Mouse (Mus musculus) midbrain, embryonic 10.5 days (tissue): ENCODE data around the gene Snap23. TPM values are rescaled to one million over a fixed set of nuclear protein-coding genes. Genes with fewer than 3 reads are reported as not detected.
A peak's percentile ranks its signal among the peaks of the same experiment; 100 is the strongest.
"Not testable (repeated sequence)": the region's sequence is repeated elsewhere in the genome, so short reads cannot be mapped to it uniquely, and the experiment has no call there.

ENCODE experiments used
- DNase-seq: peaks from one replicate; pipeline ENCODE4 v3.0.0-alpha.2; 2017; ENCODE audit warnings: low spot score
- H3K27ac ChIP-seq: fragments of 300-500 bp; sonication (generic); replicated peaks from 2 replicates; pipeline ENCODE4 v1.5.1; 2016; ENCODE audit warnings: mild to moderate bottlenecking
- H3K27me3 ChIP-seq: fragments of 300-500 bp; sonication (generic); 2 replicates; pipeline ENCODE4 v1.6.1; 2016; ENCODE audit warnings: low read depth, mild to moderate bottlenecking; ENCODE audit not compliant: poor library complexity, severe bottlenecking
- H3K36me3 ChIP-seq: fragments of 300-500 bp; sonication (generic); 2 replicates; pipeline ENCODE4 v1.6.1; 2016; ENCODE audit warnings: mild to moderate bottlenecking, moderate library complexity
- H3K4me1 ChIP-seq: fragments of 300-500 bp; sonication (generic); 2 replicates; pipeline ENCODE4 v1.6.1; 2016
- H3K4me3 ChIP-seq: fragments of 300-500 bp; sonication (generic); 2 replicates; pipeline ENCODE4 v1.5.1; 2016; ENCODE audit warnings: mild to moderate bottlenecking, moderate library complexity
- H3K9me3 ChIP-seq: fragments of 300-500 bp; sonication (generic); replicated peaks from 2 replicates; pipeline ENCODE4 v1.6.1; 2016; ENCODE audit warnings: mild to moderate bottlenecking
- WGBS: fragments of 180-500 bp; shearing (Covaris S2); methylation state at CpG from one replicate; pipeline ENCODE4 v1.1.7; 2016; 5-methylcytosine and 5-hydroxymethylcytosine counted together
- polyA plus RNA-seq: library from polyadenylated mRNA; unstranded; fragments of >200 nt; fragmentation: Nextera tagmentation; extraction: Ambion mirVana; gene quantifications from 2 replicates; pipeline ENCODE4 v1.2.1, GENCODE M21; 2016

The Snap23 gene
- polyA plus RNA-seq, 1 experiment from 2014 or later = 58.3 TPM

GRCm38 (mm10) chr2:120563235-120563990 is 4.1 kb upstream of the Snap23 start, which contains the start of gene Zfp106:
Gene Zfp106, minus strand, starts transcription at chr2:120563843.
- DNase-seq = peak; percentile 88
- under 1% methylated on average over 50 of the region's 50 CpGs for WGBS
- H3K4me3 ChIP-seq = peak within 1 kb of the TSS; percentile 92
- no peaks in the 10 kb centered on the region for H3K27me3 ChIP-seq
- H3K9me3 ChIP-seq = no peaks in the 10 kb centered on the region
- H3K36me3 ChIP-seq = peaks cover 10% of the 10 kb centered on the region
- peak within 1 kb of the TSS; percentile 97 for H3K27ac ChIP-seq
- peaks cover 20% of the 10 kb centered on the region for H3K4me1 ChIP-seq

- H3K4me3 ChIP-seq, DNase-seq, H3K27me3 ChIP-seq, H3K9me3 ChIP-seq, H3K27ac ChIP-seq: not testable (repeated sequence)
- 84% methylated on average over 4 of the region's 4 CpGs for WGBS
- Histone ChIP-seq H3K4me1 (peaks cover 31% of the 10 kb centered on the region), H3K36me3 (peaks cover 10% of the 10 kb centered on the region)
Measured at GRCm38 (mm10) chr2:120564548-120565188, 2.8 kb upstream of the Snap23 start.

GRCm38 (mm10) chr2:120565363-120565762 is 2.1 kb upstream of the Snap23 start:
- 88% methylated on average over 2 of the region's 2 CpGs for WGBS
- no peak for DNase-seq
- peaks cover 9% of the 10 kb centered on the region for H3K36me3 ChIP-seq

GRCm38 (mm10) chr2:120567798-120568320 is 388 bp downstream of the Snap23 start:
- H3K27ac ChIP-seq = peak overlapping the region; percentile 91
- WGBS = under 1% methylated on average over 22 of the region's 22 CpGs
- peaks cover 26% of the 10 kb centered on the region for H3K4me1 ChIP-seq
- H3K9me3 ChIP-seq = no peaks in the 10 kb centered on the region
- peak overlapping the region; percentile 79 for H3K4me3 ChIP-seq
- no peaks in the 10 kb centered on the region for H3K27me3 ChIP-seq
- peaks cover 15% of the 10 kb centered on the region for H3K36me3 ChIP-seq
- no peak for DNase-seq

More at GRCm38 (mm10) chr2:120565363-120565762, 2.1 kb upstream of the Snap23 start:
- H3K27ac ChIP-seq = no peak overlapping the region
- H3K4me1 ChIP-seq = peaks cover 31% of the 10 kb centered on the region
- no peaks in the 10 kb centered on the region for H3K9me3 ChIP-seq
- no peak overlapping the region for H3K4me3 ChIP-seq
- H3K27me3 ChIP-seq = no peaks in the 10 kb centered on the region

- no peaks in the 10 kb centered on the region for H3K9me3 ChIP-seq
- no peak for DNase-seq
- peaks cover 23% of the 10 kb centered on the region for H3K4me1 ChIP-seq
- H3K27me3 ChIP-seq = no peaks in the 10 kb centered on the region
- H3K4me3 ChIP-seq = no peak overlapping the region
- H3K27ac ChIP-seq = no peak overlapping the region
- H3K36me3 ChIP-seq = peaks cover 15% of the 10 kb centered on the region
- whole genome bisulfite sequencing = 95% methylated on average over 3 of the region's 3 CpGs
Measured at GRCm38 (mm10) chr2:120571081-120571480, 3.6 kb downstream of the Snap23 start.

GRCm38 (mm10) chr2:120572161-120572560 is 4.7 kb downstream of the Snap23 start:
- not testable (repeated sequence) for H3K9me3 ChIP-seq, H3K27me3 ChIP-seq, H3K27ac ChIP-seq, H3K4me3 ChIP-seq, DNase-seq
- Histone ChIP-seq H3K4me1 (peaks cover 18% of the 10 kb centered on the region), H3K36me3 (peaks cover 15% of the 10 kb centered on the region)
- 96% methylated on average over 3 of the region's 3 CpGs for WGBS

GRCm38 (mm10) chr2:120575121-120575520 is 7.7 kb downstream of the Snap23 start:
- H3K36me3 ChIP-seq = peaks cover 17% of the 10 kb centered on the region
- 85% methylated on average over 3 of the region's 3 CpGs for WGBS
- H3K27me3 ChIP-seq = no peaks in the 10 kb centered on the region
- H3K4me1 ChIP-seq = no peaks in the 10 kb centered on the region
- no peaks in the 10 kb centered on the region for H3K9me3 ChIP-seq
- no peak for DNase-seq
- H3K27ac ChIP-seq = no peak overlapping the region
- H3K4me3 ChIP-seq = no peak overlapping the region

GRCm38 (mm10) chr2:120575978-120576377 is 8.5 kb downstream of the Snap23 start:
- H3K9me3 ChIP-seq = no peaks in the 10 kb centered on the region
- H3K4me3 ChIP-seq = no peak overlapping the region
- WGBS = 90% methylated on average over 2 of the region's 2 CpGs
- H3K27ac ChIP-seq = no peak overlapping the region
- peaks cover 17% of the 10 kb centered on the region for H3K36me3 ChIP-seq
- H3K27me3 ChIP-seq = no peaks in the 10 kb centered on the region
- no peaks in the 10 kb centered on the region for H3K4me1 ChIP-seq
- DNase-seq = no peak

GRCm38 (mm10) chr2:120577799-120578198 is 10.3 kb downstream of the Snap23 start:
- 88% methylated on average over 4 of the region's 4 CpGs for WGBS
- Histone ChIP-seq H3K4me1 (no peaks in the 10 kb centered on the region), H3K9me3 (no peaks in the 10 kb centered on the region), H3K36me3 (0 out of 2 replicates have a peak, but pooled peaks cover 5% of the 10 kb centered on the region), H3K4me3 (no peak overlapping the region), H3K27me3 (no peaks in the 10 kb centered on the region), H3K27ac (no peak overlapping the region)
- DNase-seq = no peak

- Histone ChIP-seq H3K9me3 (no peaks in the 10 kb centered on the region), H3K36me3 (0 out of 2 replicates have a peak, but pooled peaks cover 5% of the 10 kb centered on the region), H3K27me3 (no peaks in the 10 kb centered on the region), H3K4me1 (no peaks in the 10 kb centered on the region), H3K4me3 (no peak overlapping the region), H3K27ac (no peak overlapping the region)
- WGBS = 90% methylated on average over 5 of the region's 5 CpGs
- DNase-seq = no peak
Measured at GRCm38 (mm10) chr2:120578286-120578685, 10.8 kb downstream of the Snap23 start.

- no peak overlapping the region for H3K27ac ChIP-seq
- no peak for DNase-seq
- no peaks in the 10 kb centered on the region for H3K27me3 ChIP-seq
- H3K36me3 ChIP-seq = peaks cover 74% of the 10 kb centered on the region
- WGBS = 91% methylated on average over 5 of the region's 5 CpGs
- no peaks in the 10 kb centered on the region for H3K4me1 ChIP-seq
- H3K9me3 ChIP-seq = no peaks in the 10 kb centered on the region
- H3K4me3 ChIP-seq = no peak overlapping the region
Measured at GRCm38 (mm10) chr2:120589759-120590158, 22.3 kb downstream of the Snap23 start.

GRCm38 (mm10) chr2:120592227-120592626 is 24.8 kb downstream of the Snap23 start:
- Histone ChIP-seq H3K27ac (no peak overlapping the region), H3K4me3 (no peak overlapping the region), H3K4me1 (no peaks in the 10 kb centered on the region), H3K27me3 (no peaks in the 10 kb centered on the region), H3K36me3 (peaks cover 74% of the 10 kb centered on the region), H3K9me3 (no peaks in the 10 kb centered on the region)
- 98% methylated on average over 1 of the region's 1 CpGs for WGBS
- DNase-seq = no peak

- peaks cover 89% of the 10 kb centered on the region for H3K36me3 ChIP-seq
- no peaks in the 10 kb centered on the region for H3K27me3 ChIP-seq
- no peak for DNase-seq
- no peaks in the 10 kb centered on the region for H3K9me3 ChIP-seq
- H3K4me1 ChIP-seq = no peaks in the 10 kb centered on the region
- H3K27ac ChIP-seq = no peak overlapping the region
- WGBS = 91% methylated on average over 2 of the region's 2 CpGs
- H3K4me3 ChIP-seq = no peak overlapping the region
Measured at GRCm38 (mm10) chr2:120597734-120598133, 30.3 kb downstream of the Snap23 start.
